Mouse (Mus musculus) ES-CJ7 (cell line): ENCODE data around the gene Brf1.
A peak's percentile ranks its signal among the peaks of the same experiment; 100 is the strongest.

Experiments
- DNase-seq: peaks from one replicate; pipeline ENCODE4 v3.0.0; 2011; ENCODE audit warnings: low read depth, low spot score

Brf1 gene

GRCm38 (mm10) chr12:113017429-113017984 lies 17.0 kb upstream of the Brf1 start:
- DNase-seq: no peak

GRCm38 (mm10) chr12:113016976-113017375 lies 16.5 kb upstream of the Brf1 start:
- no peak for DNase-seq

GRCm38 (mm10) chr12:113015956-113016355 lies 15.5 kb upstream of the Brf1 start:
- no peak for DNase-seq

DNA sequence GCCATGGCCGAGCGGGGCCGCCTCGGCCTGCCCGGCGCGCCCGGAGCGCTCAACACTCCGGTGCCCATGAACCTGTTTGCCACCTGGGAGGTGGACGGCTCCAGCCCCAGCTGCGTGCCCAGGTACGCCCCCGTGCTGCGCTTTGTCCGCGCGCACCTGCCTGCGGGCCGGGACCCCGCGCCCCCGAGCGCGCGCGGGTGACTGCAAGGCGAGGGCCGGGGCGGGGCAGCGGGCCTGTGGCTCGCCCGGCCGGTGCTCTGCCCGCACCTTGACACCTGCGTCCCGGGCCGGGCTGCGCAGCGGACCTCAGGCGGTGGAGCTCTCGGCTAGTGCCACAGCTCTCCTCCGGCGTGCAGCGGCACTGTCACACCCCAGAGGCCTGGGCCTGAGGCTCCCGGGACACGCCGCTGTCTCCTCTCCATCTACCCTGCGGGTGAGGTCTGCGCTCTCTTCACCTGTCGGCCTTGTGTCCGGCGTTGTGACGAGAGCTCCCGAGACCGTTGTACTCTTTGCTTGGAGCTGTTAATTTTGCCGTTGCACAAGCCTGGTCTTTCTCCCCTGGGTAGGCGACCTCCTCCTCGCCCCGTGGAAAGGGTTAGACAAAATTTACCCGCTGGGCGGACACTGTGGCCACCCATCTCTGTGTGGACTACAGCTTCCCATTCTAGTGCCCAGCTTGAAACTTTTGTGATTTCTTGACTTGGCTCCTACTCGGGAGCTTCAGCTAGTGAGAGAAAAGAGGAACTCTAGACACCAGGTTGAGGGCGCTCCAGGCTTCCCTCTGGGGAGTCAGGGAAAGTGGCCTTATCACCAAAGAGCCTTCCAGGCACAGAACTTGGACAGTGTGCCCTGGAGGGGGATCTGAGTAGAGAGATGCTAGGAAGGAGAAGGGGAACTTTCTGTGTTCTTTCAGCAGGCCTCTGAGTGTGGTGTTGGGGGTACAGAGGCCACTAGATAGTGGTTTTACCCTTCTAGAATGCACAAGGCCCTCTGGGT lies 14.4 kb upstream of the Brf1 start:
- peak; percentile 38 for DNase-seq

- peak; percentile 74 for DNase-seq
Measured at GRCm38 (mm10) chr12:113013604-113014558, 13.4 kb upstream of the Brf1 start, which contains the start of gene Pacs2. Gene Pacs2 (plus strand): TSS chr12:113014508.

DNA sequence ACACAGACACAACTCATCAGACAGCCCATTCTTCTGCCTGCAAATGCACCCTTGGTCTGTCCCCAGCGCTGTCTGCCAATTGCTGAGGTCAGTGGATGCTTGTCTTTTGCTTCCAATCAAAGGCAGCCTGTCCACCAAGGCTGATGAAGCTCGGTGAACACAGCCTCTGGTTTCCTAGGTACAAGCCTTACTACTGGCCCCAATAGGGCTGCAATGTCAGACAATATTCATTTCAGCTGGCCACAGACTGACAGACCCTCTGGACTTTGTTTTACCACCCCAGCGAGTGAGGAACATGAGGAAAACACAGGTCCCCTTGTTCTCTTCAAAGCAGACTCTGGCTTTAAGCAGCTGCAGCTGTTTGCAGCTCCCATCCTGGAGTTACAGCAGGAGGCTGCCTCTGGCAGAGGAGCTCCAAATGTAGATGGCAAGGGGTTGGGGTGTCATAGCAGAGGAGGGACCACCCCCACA lies 12.6 kb upstream of the Brf1 start:
- no peak for DNase-seq

DNA sequence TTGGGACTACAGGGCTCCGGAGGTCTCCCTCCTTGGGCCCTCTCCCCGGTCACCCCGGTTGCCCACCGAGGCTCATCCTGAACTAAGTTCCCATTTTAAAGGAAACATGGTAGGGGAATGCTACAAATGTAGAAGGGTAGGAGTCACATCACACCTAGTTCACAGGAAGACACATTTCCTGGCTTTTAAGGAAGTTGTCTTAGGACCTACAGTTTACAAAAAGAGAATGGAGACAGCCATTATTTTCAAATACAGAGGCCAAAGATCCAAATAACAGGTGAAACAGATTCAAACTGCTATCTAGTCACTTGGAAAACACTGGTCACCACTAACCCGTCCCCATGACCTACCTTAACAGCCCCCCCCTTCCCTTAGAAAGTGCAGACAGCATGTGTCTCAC lies 11.9 kb upstream of the Brf1 start:
- no peak for DNase-seq

DNA sequence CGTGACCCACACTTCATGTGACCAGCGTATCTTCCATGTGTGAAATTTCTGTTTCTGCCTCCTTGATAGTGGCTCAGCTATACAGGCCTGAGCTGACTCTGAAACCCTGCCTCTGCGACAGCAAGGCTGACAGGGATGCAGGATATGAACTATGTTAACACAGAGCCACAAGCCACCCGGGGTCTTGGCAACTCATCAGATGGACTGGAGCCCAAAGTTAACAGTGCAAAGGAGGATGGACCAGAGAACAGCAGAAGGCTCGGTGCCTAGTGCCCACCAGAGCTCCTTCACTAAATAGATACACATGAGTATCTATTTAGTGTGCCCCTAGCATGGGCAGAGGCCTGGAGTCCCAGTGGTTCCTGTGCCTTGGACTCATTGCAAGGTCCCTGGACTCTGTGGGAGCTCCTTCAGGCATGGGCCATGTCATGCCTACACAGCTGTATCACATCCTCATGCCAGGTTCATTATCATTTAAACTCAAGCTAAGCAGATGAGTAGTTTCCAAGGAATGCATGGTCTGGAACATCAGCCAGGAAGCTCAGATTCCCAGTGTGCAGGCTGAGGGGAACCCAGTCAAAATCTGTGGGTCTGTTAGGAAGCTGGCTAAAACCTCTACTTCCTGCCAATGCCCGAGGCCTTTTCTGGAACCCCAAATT lies 11.3 kb upstream of the Brf1 start:
- DNase-seq: no peak

DNA sequence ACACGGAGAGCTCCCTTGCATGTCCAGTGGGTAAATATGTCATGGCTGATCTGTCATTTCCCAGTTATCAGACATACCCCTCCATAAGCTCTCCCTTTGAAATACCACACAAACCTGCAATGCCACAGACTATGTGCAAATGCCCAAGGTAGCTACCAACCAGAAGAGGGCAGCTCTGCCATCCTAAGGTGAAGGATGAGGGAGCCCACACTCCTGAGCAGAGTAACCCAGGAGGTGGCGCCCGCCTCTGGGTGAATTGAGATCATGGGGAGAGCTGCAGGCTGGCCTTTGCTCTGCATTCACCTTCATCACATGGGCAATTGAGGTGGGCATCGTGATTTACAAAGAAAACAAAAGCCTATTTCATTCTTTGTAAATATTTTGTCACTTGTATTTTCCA lies 4.5 kb upstream of the Brf1 start:
- DNase-seq: peak; percentile 31

- no peak for DNase-seq
Measured at GRCm38 (mm10) chr12:113004011-113004410, 3.5 kb upstream of the Brf1 start.

GRCm38 (mm10) chr12:113002667-113003066 lies 2.2 kb upstream of the Brf1 start:
- peak; percentile 31 for DNase-seq

GRCm38 (mm10) chr12:113001133-113001474 lies 600 bp upstream of the Brf1 start:
- DNase-seq: peak; percentile 22

GRCm38 (mm10) chr12:112999569-113000293 lies 773 bp downstream of the Brf1 start:
- no peak for DNase-seq

GRCm38 (mm10) chr12:112994153-112994552 lies 6.4 kb downstream of the Brf1 start:
- DNase-seq: no peak

GRCm38 (mm10) chr12:112991444-112991843 lies 9.1 kb downstream of the Brf1 start:
- DNase-seq: no peak

- no peak for DNase-seq
Measured at GRCm38 (mm10) chr12:112990706-112991405, 9.6 kb downstream of the Brf1 start.

GRCm38 (mm10) chr12:112987877-112988276 lies 12.6 kb downstream of the Brf1 start:
- peak; percentile 33 for DNase-seq

DNA sequence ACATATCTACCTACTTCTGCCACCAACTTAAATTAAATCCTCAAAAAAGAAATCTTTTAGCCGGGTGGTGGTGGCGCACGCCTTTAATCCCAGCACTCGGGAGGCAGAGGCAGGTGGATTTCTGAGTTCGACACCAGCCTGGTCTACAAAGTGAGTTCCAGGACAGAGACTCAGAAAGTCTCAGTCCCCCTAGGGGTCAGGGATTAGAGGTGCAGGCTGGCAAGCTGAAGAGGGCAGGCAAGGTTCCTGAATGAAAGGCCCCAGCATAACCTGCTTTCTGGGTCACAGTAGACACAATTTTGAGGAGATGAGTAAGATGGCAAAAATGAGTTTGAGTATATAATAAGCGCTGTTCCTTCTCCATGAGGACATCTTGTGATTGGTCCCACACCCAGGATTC lies 15.2 kb downstream of the Brf1 start:
- DNase-seq: peak; percentile 55

- no peak for DNase-seq
Measured at GRCm38 (mm10) chr12:112982031-112982430, 18.5 kb downstream of the Brf1 start.

GRCm38 (mm10) chr12:112977156-112977555 lies 23.3 kb downstream of the Brf1 start:
- peak; percentile 14 for DNase-seq
